Mouse (Mus musculus): Measurements from ENCODE around the gene Nin. TPM values are rescaled to one million over a fixed set of nuclear protein-coding genes. Genes with fewer than 3 reads are reported as not detected.

Nin gene
- polyA plus RNA-seq, 1 experiment from 2014 or later, result 11.6 TPM

DNA sequence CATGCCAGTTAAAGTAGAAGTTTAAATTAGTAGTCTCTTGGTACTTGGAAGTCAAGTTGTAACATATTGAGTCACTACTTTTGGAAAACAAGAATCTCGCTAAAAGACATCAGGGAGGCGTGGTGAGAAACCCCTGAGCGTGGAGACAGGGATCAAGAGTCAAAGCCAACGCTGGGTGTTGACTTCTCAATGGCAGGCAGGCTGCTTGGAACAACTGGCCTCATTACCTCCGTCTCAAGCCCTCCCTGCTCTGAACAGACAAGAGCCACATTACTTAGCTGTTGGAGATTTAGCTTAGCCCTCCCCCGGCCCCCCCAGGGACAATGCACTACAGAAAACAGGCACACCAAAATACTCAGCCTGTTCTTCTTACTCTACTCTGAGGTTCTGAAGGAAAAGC, 72.5 kb downstream of the Nin start:
- Histone ChIP-seq H3K9me3 (no peaks in the 10 kb centered on the region), H3K27me3 (replicated peaks) (no peaks in the 10 kb centered on the region), H3K4me2 (no peak overlapping the region), H3K36me3 (peaks cover 10% of the 10 kb centered on the region; the same call in 1 of the 2 replicates), H3K9ac (no peak overlapping the region), H3K4me1 (no peaks in the 10 kb centered on the region), H3K27ac (no peak overlapping the region), H3K4me3 (replicated peaks) (no peak overlapping the region)
- WGBS, result 69% methylated on average over 6 of the region's 6 CpGs
- ATAC-seq (ENCODE audit: insufficient read depth, low FRiP score, low read depth), result no peak

- Histone ChIP-seq H3K4me3 (replicated peaks) (no peak overlapping the region), H3K27me3 (replicated peaks) (no peaks in the 10 kb centered on the region), H3K36me3 (0 out of 2 replicates have a peak, but pooled peaks cover 3% of the 10 kb centered on the region), H3K9ac (no peak overlapping the region), H3K4me2 (no peak overlapping the region), H3K27ac (no peak overlapping the region), H3K4me1 (no peaks in the 10 kb centered on the region), H3K9me3 (no peaks in the 10 kb centered on the region)
- WGBS, result 91% methylated on average over 19 of the region's 19 CpGs
- ATAC-seq (ENCODE audit: insufficient read depth, low FRiP score, low read depth), result no peak
Measured at GRCm38 (mm10) chr12:70036722-70037305, 76.7 kb downstream of the Nin start.

DNA sequence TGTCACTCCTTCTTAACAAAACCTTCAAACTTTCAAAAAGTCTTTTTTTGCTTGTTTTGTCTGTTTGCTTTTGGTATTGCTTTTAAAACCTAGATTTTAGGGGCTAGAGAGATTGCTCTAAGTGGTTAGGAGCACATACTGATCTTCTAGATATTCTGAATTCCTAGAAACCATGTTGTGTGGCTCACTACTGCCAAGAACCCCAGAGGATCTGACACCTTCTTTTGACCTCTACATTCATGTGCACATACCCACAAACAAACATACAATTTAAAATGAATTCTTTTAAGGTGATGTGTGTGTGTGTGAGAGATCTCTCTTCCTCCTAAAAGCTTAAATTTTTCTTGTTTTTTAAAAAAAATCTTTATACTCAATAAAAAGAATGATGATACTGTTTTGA, 87.3 kb downstream of the Nin start:
- Histone ChIP-seq H3K9ac (no peak overlapping the region), H3K4me1 (no peaks in the 10 kb centered on the region), H3K4me2 (no peak overlapping the region), H3K36me3 (peaks cover 8% of the 10 kb centered on the region), H3K27ac (no peak overlapping the region), H3K9me3 (no peaks in the 10 kb centered on the region), H3K4me3 (replicated peaks) (no peak overlapping the region), H3K27me3 (replicated peaks) (no peaks in the 10 kb centered on the region)
- ATAC-seq (ENCODE audit: insufficient read depth, low FRiP score, low read depth), result no peak

DNA sequence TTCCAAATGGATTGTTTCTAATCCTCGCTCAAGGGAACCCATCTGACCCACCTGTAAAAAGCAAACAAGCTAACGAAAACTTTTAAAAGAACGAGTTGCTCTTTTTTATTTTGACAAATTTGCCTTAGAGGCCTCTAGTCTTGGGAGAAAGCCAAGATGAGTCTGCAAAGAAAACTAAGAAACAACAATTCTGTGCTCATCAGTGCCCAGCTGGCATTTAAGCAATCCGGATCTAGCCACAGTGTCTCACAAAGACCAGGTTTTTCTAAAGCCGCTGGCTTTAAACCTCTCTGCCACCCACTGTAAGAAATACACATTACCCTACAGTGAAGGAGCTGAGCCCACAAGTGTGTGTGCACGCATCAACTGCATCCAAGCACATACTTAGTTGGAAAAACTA, 88.1 kb downstream of the Nin start:
- Histone ChIP-seq H3K27ac (no peak overlapping the region), H3K36me3 (peaks cover 14% of the 10 kb centered on the region), H3K4me1 (no peaks in the 10 kb centered on the region), H3K4me2 (no peak overlapping the region), H3K9ac (no peak overlapping the region), H3K27me3 (replicated peaks) (no peaks in the 10 kb centered on the region), H3K9me3 (no peaks in the 10 kb centered on the region), H3K4me3 (replicated peaks) (no peak overlapping the region)
- ATAC-seq (ENCODE audit: insufficient read depth, low FRiP score, low read depth), result no peak
- WGBS, result 88% methylated on average over 6 of the region's 6 CpGs

DNA sequence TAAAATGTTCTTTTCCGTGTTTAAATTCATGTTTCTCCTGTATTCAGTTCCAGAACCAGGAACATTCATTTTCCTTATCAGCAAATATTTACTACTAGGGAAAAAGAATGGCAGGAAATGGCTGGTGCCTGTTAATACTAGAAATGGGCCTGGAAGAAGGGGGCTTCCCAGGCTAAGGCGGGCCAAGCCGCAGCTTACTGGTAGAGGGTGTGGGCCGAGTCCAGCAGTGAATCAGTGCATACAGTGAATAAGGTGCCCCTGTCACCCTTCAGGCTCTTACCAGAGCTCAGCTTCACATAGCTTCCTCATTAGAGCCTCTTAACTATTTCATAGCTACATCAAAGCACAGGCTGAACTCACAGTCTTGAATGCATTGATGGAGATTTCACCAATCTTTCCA, 89.9 kb downstream of the Nin start:
- no peaks in the 10 kb centered on the region for H3K27me3 ChIP-seq (replicated peaks)
- no peak overlapping the region for H3K27ac ChIP-seq
- H3K36me3 ChIP-seq, result peaks cover 23% of the 10 kb centered on the region
- no peak overlapping the region for H3K4me3 ChIP-seq (replicated peaks)
- H3K9ac ChIP-seq, result no peak overlapping the region
- H3K4me1 ChIP-seq, result no peaks in the 10 kb centered on the region
- 73% methylated on average over 4 of the region's 4 CpGs for WGBS
- no peaks in the 10 kb centered on the region for H3K9me3 ChIP-seq
- no peak for ATAC-seq (ENCODE audit: insufficient read depth, low FRiP score, low read depth)
- no peak overlapping the region for H3K4me2 ChIP-seq

DNA sequence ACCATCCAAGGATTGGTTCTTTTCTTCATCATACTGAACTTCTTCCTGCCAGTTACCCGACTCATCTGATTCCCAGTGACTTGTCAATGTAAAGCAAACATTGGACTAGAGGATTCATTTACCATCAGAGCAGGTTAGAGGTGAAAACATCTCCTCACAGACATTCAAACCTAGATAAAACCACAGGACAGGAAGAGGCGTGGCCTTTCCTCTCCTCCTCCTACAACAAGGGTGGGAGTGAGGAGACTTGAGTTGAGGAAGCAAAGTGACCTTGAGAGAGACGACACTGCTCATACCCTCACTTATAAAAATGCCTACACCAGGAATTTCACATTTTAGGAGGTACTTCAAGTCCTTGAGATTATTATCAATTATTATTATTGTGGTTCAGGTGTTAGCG, 95.4 kb downstream of the Nin start:
- Histone ChIP-seq H3K27ac (no peak overlapping the region), H3K4me2 (no peak overlapping the region), H3K27me3 (replicated peaks) (no peaks in the 10 kb centered on the region), H3K9ac (no peak overlapping the region), H3K36me3 (peaks cover 18% of the 10 kb centered on the region; the same call in 1 of the 2 replicates), H3K4me3 (replicated peaks) (no peak overlapping the region), H3K4me1 (no peaks in the 10 kb centered on the region), H3K9me3 (no peaks in the 10 kb centered on the region)
- WGBS, result 72% methylated on average over 4 of the region's 4 CpGs
- no peak for ATAC-seq (ENCODE audit: insufficient read depth, low FRiP score, low read depth)

DNA sequence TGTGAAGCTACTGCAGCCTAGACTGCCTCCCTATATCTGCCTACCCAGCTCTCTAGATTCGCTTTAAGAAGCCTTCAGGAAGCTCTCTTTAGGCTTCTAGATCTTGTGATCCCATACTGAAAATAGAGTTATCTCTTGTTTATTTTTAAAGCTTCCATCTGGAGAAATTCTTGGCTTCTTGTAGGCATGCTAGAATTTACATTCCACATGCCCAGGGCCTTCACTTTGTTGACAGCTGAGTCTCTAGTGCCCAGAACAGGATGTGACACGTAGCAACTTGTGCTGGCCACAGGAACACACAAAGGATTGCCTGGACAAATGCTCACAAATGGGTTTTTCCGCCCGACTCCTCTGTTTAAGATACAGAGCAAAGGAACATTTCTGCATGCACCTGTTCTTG, 97.6 kb downstream of the Nin start:
- H3K27ac ChIP-seq, result no peak overlapping the region
- H3K4me2 ChIP-seq, result no peak overlapping the region
- no peak overlapping the region for H3K4me3 ChIP-seq (replicated peaks)
- peaks cover 17% of the 10 kb centered on the region; the same call in 1 of the 2 replicates for H3K36me3 ChIP-seq
- H3K4me1 ChIP-seq, result no peaks in the 10 kb centered on the region
- no peaks in the 10 kb centered on the region for H3K27me3 ChIP-seq (replicated peaks)
- no peak overlapping the region for H3K9ac ChIP-seq
- ATAC-seq (ENCODE audit: insufficient read depth, low FRiP score, low read depth), result no peak
- H3K9me3 ChIP-seq, result no peaks in the 10 kb centered on the region
- 64% methylated on average over 4 of the region's 4 CpGs for WGBS

GRCm38 (mm10) chr12:70011681-70012080, 101.8 kb downstream of the Nin start:
- 63% methylated on average over 5 of the region's 5 CpGs for WGBS
- peaks cover 3% of the 10 kb centered on the region; the same call in 1 of the 2 replicates for H3K36me3 ChIP-seq
- no peaks in the 10 kb centered on the region for H3K9me3 ChIP-seq
- H3K4me1 ChIP-seq, result no peaks in the 10 kb centered on the region
- H3K27me3 ChIP-seq (replicated peaks), result no peaks in the 10 kb centered on the region
- no peak overlapping the region for H3K4me2 ChIP-seq
- no peak overlapping the region; the same call in 1 of the 2 replicates for H3K27ac ChIP-seq
- no peak overlapping the region for H3K9ac ChIP-seq
- no peak overlapping the region for H3K4me3 ChIP-seq (replicated peaks)
- ATAC-seq (ENCODE audit: insufficient read depth, low FRiP score, low read depth), result no peak

- H3K9ac ChIP-seq, result no peak overlapping the region
- H3K4me3 ChIP-seq (replicated peaks), result no peak overlapping the region
- peaks cover 3% of the 10 kb centered on the region; the same call in 1 of the 2 replicates for H3K36me3 ChIP-seq
- no peaks in the 10 kb centered on the region for H3K4me1 ChIP-seq
- H3K9me3 ChIP-seq, result no peaks in the 10 kb centered on the region
- no peak for ATAC-seq (ENCODE audit: insufficient read depth, low FRiP score, low read depth)
- no peak overlapping the region for H3K4me2 ChIP-seq
- no peak overlapping the region for H3K27ac ChIP-seq
- WGBS, result 90% methylated on average over 4 of the region's 4 CpGs
- no peaks in the 10 kb centered on the region for H3K27me3 ChIP-seq (replicated peaks)
Measured at GRCm38 (mm10) chr12:70010356-70010755, 103.2 kb downstream of the Nin start.

DNA sequence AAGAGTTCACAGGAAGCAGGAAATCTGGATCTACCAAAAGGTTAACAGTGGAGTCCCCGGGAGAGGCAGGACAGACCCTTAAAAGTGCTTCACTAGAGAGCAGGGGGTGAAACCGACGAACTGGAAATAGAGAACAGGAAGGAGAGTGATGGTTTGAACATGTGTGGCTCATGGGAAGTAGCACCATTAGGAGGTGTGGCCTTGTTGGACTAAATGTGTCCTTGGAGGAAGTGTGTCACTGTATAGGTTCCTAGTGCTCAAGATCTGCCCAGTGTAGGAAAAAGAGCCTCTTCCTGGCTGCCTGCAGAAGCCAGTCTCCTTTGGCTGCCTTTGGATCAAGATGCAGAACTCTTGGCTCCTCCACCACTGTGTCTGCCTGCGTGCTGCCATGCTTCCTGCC, 108.4 kb downstream of the Nin start:
- ATAC-seq (ENCODE audit: insufficient read depth, low FRiP score, low read depth), result no peak
- H3K9ac ChIP-seq, result no peak overlapping the region
- no peaks in the 10 kb centered on the region for H3K36me3 ChIP-seq
- WGBS, result 71% methylated on average over 4 of the region's 4 CpGs
- no peaks in the 10 kb centered on the region for H3K9me3 ChIP-seq
- no peaks in the 10 kb centered on the region for H3K27me3 ChIP-seq (replicated peaks)
- no peak overlapping the region for H3K4me3 ChIP-seq (replicated peaks)
- H3K4me1 ChIP-seq, result no peaks in the 10 kb centered on the region
- H3K27ac ChIP-seq, result no peak overlapping the region
- no peak overlapping the region for H3K4me2 ChIP-seq

DNA sequence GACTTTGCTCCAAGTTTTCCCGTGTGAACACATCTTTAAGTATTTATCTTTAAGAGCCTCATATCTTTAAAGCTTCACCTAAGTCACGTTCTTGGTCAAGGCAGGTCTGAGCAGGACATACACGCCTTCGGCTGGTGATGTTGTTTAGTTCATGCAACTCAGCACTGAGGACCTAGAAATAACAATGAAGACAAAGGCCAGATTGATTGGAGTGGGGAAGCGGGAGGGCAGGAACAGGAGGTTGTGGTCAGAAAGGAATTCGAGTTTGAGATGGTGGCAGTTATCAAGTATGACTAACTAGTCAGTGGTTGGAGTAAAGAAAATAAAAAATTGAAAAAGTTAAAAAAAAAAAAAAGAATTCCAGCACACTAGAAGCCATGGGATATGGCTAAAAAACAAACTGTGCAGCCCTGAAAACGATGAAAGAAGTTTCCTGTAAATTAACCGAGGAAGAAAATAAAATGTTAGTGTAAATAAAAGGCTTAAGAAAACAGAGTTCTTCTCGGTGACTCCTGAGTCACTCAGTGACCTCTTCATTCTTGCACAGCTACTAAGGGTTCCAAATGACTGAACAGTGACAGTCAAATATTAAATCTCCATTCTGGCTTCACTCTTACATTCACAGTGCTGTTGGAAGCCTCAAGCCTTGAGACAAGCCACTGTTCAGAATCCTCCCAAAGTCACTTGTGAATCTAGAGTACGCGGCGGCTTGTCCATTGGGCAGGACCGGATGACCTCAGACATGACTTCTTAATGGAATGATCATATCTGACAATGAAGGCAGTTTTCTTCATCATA, 115.1 kb downstream of the Nin start:
- Histone ChIP-seq H3K36me3 (no peaks in the 10 kb centered on the region), H3K9me3 (no peaks in the 10 kb centered on the region), H3K9ac (no peak overlapping the region), H3K4me2 (no peak overlapping the region), H3K4me1 (no peaks in the 10 kb centered on the region), H3K27ac (no peak overlapping the region), H3K27me3 (replicated peaks) (no peaks in the 10 kb centered on the region), H3K4me3 (replicated peaks) (no peak overlapping the region)
- no peak for ATAC-seq (ENCODE audit: insufficient read depth, low FRiP score, low read depth)
- WGBS, result 69% methylated on average over 13 of the region's 13 CpGs

GRCm38 (mm10) chr12:69995382-69995781, 118.1 kb downstream of the Nin start:
- no peak for ATAC-seq (ENCODE audit: insufficient read depth, low FRiP score, low read depth)
- H3K36me3 ChIP-seq, result no peaks in the 10 kb centered on the region
- WGBS, result 67% methylated on average over 3 of the region's 3 CpGs
- no peaks in the 10 kb centered on the region for H3K27me3 ChIP-seq (replicated peaks)
- H3K4me2 ChIP-seq, result no peak overlapping the region
- H3K4me3 ChIP-seq (replicated peaks), result no peak overlapping the region
- H3K4me1 ChIP-seq, result no peaks in the 10 kb centered on the region
- H3K27ac ChIP-seq, result no peak overlapping the region
- H3K9me3 ChIP-seq, result no peaks in the 10 kb centered on the region
- no peak overlapping the region for H3K9ac ChIP-seq
